Mouse (Mus musculus): ENCODE measurements around the gene Kiss1r. TPM values are rescaled to one million over a fixed set of nuclear protein-coding genes. Genes with fewer than 3 reads are reported as not detected.
"Not testable (repeated sequence)": the region's sequence is repeated elsewhere in the genome, so short reads cannot be mapped to it uniquely, and the experiment has no call there.

The Kiss1r gene
- polyA plus RNA-seq, 1 experiment from 2014 or later, result 0.97 TPM

GRCm38 (mm10) chr10:79880721-79881120 is 36.0 kb upstream of the Kiss1r start:
- no peaks in the 10 kb centered on the region for H3K36me3 ChIP-seq (ENCODE audit: control insufficient read depth, insufficient read depth, low read length)
- no peaks in the 10 kb centered on the region for H3K4me1 ChIP-seq (ENCODE audit: control insufficient read depth, insufficient read depth, low read length)
- no peak overlapping the region for H3K27ac ChIP-seq (ENCODE audit: low read length)
- 0 out of 2 replicates have a peak overlapping the region, but pooled peaks have one; percentile 7 for H3K4me3 ChIP-seq (replicated peaks; ENCODE audit: low read length)
- H3K4me2 ChIP-seq (ENCODE audit: low read depth, low read length), result peak overlapping the region; percentile 31; the same call in 1 of the 2 replicates
- ATAC-seq (ENCODE audit: insufficient read depth, low FRiP score), result no peak
- 14% methylated on average over 9 of the region's 9 CpGs for WGBS
- H3K27me3 ChIP-seq (ENCODE audit: control insufficient read depth, insufficient read depth, low read length), result no peaks in the 10 kb centered on the region
- no peak overlapping the region for H3K9ac ChIP-seq (ENCODE audit: low read length)
- no peaks in the 10 kb centered on the region for H3K9me3 ChIP-seq (replicated peaks; ENCODE audit: control insufficient read depth, low read length)

- ATAC-seq (ENCODE audit: insufficient read depth, low FRiP score), result peak; percentile 57; the same call in 1 of the 2 replicates
- H3K4me3 ChIP-seq (replicated peaks; ENCODE audit: low read length), result no peak overlapping the region
Measured at GRCm38 (mm10) chr10:79881981-79882380, 34.8 kb upstream of the Kiss1r start.

GRCm38 (mm10) chr10:79883297-79884084 is 33.3 kb upstream of the Kiss1r start:
- H3K9ac ChIP-seq (ENCODE audit: low read length), result peak overlapping the region; percentile 8; the same call in 1 of the 2 replicates
- 19% methylated on average over 22 of the region's 22 CpGs for WGBS
- no peaks in the 10 kb centered on the region for H3K9me3 ChIP-seq (replicated peaks; ENCODE audit: control insufficient read depth, low read length)
- no peak overlapping the region for H3K4me2 ChIP-seq (ENCODE audit: low read depth, low read length)
- ATAC-seq (ENCODE audit: insufficient read depth, low FRiP score), result 0 out of 2 replicates have a peak, but pooled peaks have one; percentile 26
- no peak overlapping the region for H3K27ac ChIP-seq (ENCODE audit: low read length)
- H3K36me3 ChIP-seq (ENCODE audit: control insufficient read depth, insufficient read depth, low read length), result no peaks in the 10 kb centered on the region
- no peaks in the 10 kb centered on the region for H3K4me1 ChIP-seq (ENCODE audit: control insufficient read depth, insufficient read depth, low read length)
- no peaks in the 10 kb centered on the region for H3K27me3 ChIP-seq (ENCODE audit: control insufficient read depth, insufficient read depth, low read length)
- no peak overlapping the region for H3K4me3 ChIP-seq (replicated peaks; ENCODE audit: low read length)

More at GRCm38 (mm10) chr10:79881981-79882380, 34.8 kb upstream of the Kiss1r start:
- Histone ChIP-seq H3K9ac (ENCODE audit: low read length) (peak overlapping the region; percentile 54; the same call in 1 of the 2 replicates), H3K9me3 (replicated peaks; ENCODE audit: control insufficient read depth, low read length) (no peaks in the 10 kb centered on the region), H3K27me3 (ENCODE audit: control insufficient read depth, insufficient read depth, low read length) (no peaks in the 10 kb centered on the region), H3K4me1 (ENCODE audit: control insufficient read depth, insufficient read depth, low read length) (no peaks in the 10 kb centered on the region), H3K36me3 (ENCODE audit: control insufficient read depth, insufficient read depth, low read length) (no peaks in the 10 kb centered on the region), H3K27ac (ENCODE audit: low read length) (no peak overlapping the region), H3K4me2 (ENCODE audit: low read depth, low read length) (peak overlapping the region; percentile 37)
- WGBS, result 7% methylated on average over 22 of the region's 22 CpGs

GRCm38 (mm10) chr10:79884446-79884845 is 32.3 kb upstream of the Kiss1r start:
- Histone ChIP-seq H3K9me3 (replicated peaks; ENCODE audit: control insufficient read depth, low read length) (no peaks in the 10 kb centered on the region), H3K27me3 (ENCODE audit: control insufficient read depth, insufficient read depth, low read length) (no peaks in the 10 kb centered on the region), H3K9ac (ENCODE audit: low read length) (no peak overlapping the region), H3K4me1 (ENCODE audit: control insufficient read depth, insufficient read depth, low read length) (no peaks in the 10 kb centered on the region), H3K4me2 (ENCODE audit: low read depth, low read length) (no peak overlapping the region), H3K4me3 (replicated peaks; ENCODE audit: low read length) (no peak overlapping the region), H3K36me3 (ENCODE audit: control insufficient read depth, insufficient read depth, low read length) (no peaks in the 10 kb centered on the region), H3K27ac (ENCODE audit: low read length) (no peak overlapping the region)
- 58% methylated on average over 4 of the region's 4 CpGs for WGBS
- no peak for ATAC-seq (ENCODE audit: insufficient read depth, low FRiP score)

- ATAC-seq (ENCODE audit: insufficient read depth, low FRiP score); H3K36me3 ChIP-seq (ENCODE audit: control insufficient read depth, insufficient read depth, low read length); H3K4me2 ChIP-seq (ENCODE audit: low read depth, low read length); H3K4me1 ChIP-seq (ENCODE audit: control insufficient read depth, insufficient read depth, low read length); H3K9ac ChIP-seq (ENCODE audit: low read length); H3K9me3 ChIP-seq (replicated peaks; ENCODE audit: control insufficient read depth, low read length); H3K27ac ChIP-seq (ENCODE audit: low read length); H3K4me3 ChIP-seq (replicated peaks; ENCODE audit: low read length); H3K27me3 ChIP-seq (ENCODE audit: control insufficient read depth, insufficient read depth, low read length): not testable (repeated sequence)
- 73% methylated on average over 3 of the region's 3 CpGs for WGBS
Measured at GRCm38 (mm10) chr10:79884938-79885337, 31.8 kb upstream of the Kiss1r start.

GRCm38 (mm10) chr10:79886054-79886453 is 30.7 kb upstream of the Kiss1r start, which contains the start of gene Elane:
Elane (plus strand) TSS chr10:79886247.
- no peak for ATAC-seq (ENCODE audit: insufficient read depth, low FRiP score)
- Histone ChIP-seq H3K9me3 (replicated peaks; ENCODE audit: control insufficient read depth, low read length) (no peaks in the 10 kb centered on the region), H3K4me1 (ENCODE audit: control insufficient read depth, insufficient read depth, low read length) (no peaks in the 10 kb centered on the region), H3K4me2 (ENCODE audit: low read depth, low read length) (no peak within 1 kb of the TSS), H3K27me3 (ENCODE audit: control insufficient read depth, insufficient read depth, low read length) (no peaks in the 10 kb centered on the region), H3K27ac (ENCODE audit: low read length) (no peak within 1 kb of the TSS), H3K4me3 (replicated peaks; ENCODE audit: low read length) (no peak within 1 kb of the TSS), H3K36me3 (ENCODE audit: control insufficient read depth, insufficient read depth, low read length) (no peaks in the 10 kb centered on the region), H3K9ac (ENCODE audit: low read length) (no peak within 1 kb of the TSS)
- WGBS, result 85% methylated on average over 6 of the region's 6 CpGs

- ATAC-seq (ENCODE audit: insufficient read depth, low FRiP score), result no peak
- WGBS, result 77% methylated on average over 8 of the region's 8 CpGs
- Histone ChIP-seq H3K36me3 (ENCODE audit: control insufficient read depth, insufficient read depth, low read length) (no peaks in the 10 kb centered on the region), H3K4me1 (ENCODE audit: control insufficient read depth, insufficient read depth, low read length) (no peaks in the 10 kb centered on the region), H3K4me3 (replicated peaks; ENCODE audit: low read length) (no peak overlapping the region), H3K4me2 (ENCODE audit: low read depth, low read length) (no peak overlapping the region), H3K27me3 (ENCODE audit: control insufficient read depth, insufficient read depth, low read length) (no peaks in the 10 kb centered on the region), H3K9ac (ENCODE audit: low read length) (no peak overlapping the region), H3K9me3 (replicated peaks; ENCODE audit: control insufficient read depth, low read length) (no peaks in the 10 kb centered on the region), H3K27ac (ENCODE audit: low read length) (no peak overlapping the region)
Measured at GRCm38 (mm10) chr10:79886611-79887010, 30.2 kb upstream of the Kiss1r start.

GRCm38 (mm10) chr10:79889386-79889785 is 27.4 kb upstream of the Kiss1r start:
- Histone ChIP-seq H3K27ac (ENCODE audit: low read length) (no peak overlapping the region), H3K36me3 (ENCODE audit: control insufficient read depth, insufficient read depth, low read length) (no peaks in the 10 kb centered on the region), H3K9ac (ENCODE audit: low read length) (no peak overlapping the region), H3K27me3 (ENCODE audit: control insufficient read depth, insufficient read depth, low read length) (no peaks in the 10 kb centered on the region), H3K9me3 (replicated peaks; ENCODE audit: control insufficient read depth, low read length) (no peaks in the 10 kb centered on the region), H3K4me2 (ENCODE audit: low read depth, low read length) (no peak overlapping the region), H3K4me1 (ENCODE audit: control insufficient read depth, insufficient read depth, low read length) (no peaks in the 10 kb centered on the region), H3K4me3 (replicated peaks; ENCODE audit: low read length) (no peak overlapping the region)
- no peak for ATAC-seq (ENCODE audit: insufficient read depth, low FRiP score)
- 42% methylated on average over 2 of the region's 2 CpGs for WGBS

- Histone ChIP-seq H3K4me1 (ENCODE audit: control insufficient read depth, insufficient read depth, low read length) (no peaks in the 10 kb centered on the region), H3K4me2 (ENCODE audit: low read depth, low read length) (no peak within 1 kb of the TSS), H3K27ac (ENCODE audit: low read length) (no peak within 1 kb of the TSS), H3K9ac (ENCODE audit: low read length) (no peak within 1 kb of the TSS; the same call in 1 of the 2 replicates), H3K4me3 (replicated peaks; ENCODE audit: low read length) (no peak within 1 kb of the TSS), H3K36me3 (ENCODE audit: control insufficient read depth, insufficient read depth, low read length) (peaks cover 5% of the 10 kb centered on the region; the same call in 1 of the 2 replicates), H3K27me3 (ENCODE audit: control insufficient read depth, insufficient read depth, low read length) (no peaks in the 10 kb centered on the region), H3K9me3 (replicated peaks; ENCODE audit: control insufficient read depth, low read length) (no peaks in the 10 kb centered on the region)
- no peak for ATAC-seq (ENCODE audit: insufficient read depth, low FRiP score)
- 49% methylated on average over 5 of the region's 5 CpGs for WGBS
Measured at GRCm38 (mm10) chr10:79890670-79891069, 26.1 kb upstream of the Kiss1r start, which contains the start of gene Cfd. Cfd (plus strand) TSS chr10:79890853.
